Mouse (Mus musculus) large intestine, adult 2 months (tissue): ENCODE data around the gene Tfb1m. TPM values are rescaled to one million over a fixed set of nuclear protein-coding genes. Genes with fewer than 3 reads are reported as not detected.

ENCODE experiments used
- DNase-seq: peaks from one replicate; pipeline ENCODE4 v3.0.0-alpha.2; 2012; ENCODE audit warnings: low read depth, low spot score
- WGBS: fragments of 180-500 bp; shearing (Covaris S2); methylation state at CpG from one replicate; pipeline ENCODE4 v1.1.7; 2018; 5-methylcytosine and 5-hydroxymethylcytosine counted together
- polyA plus RNA-seq: library from polyadenylated mRNA; depleted of rRNA; stranded (reverse); fragments of >200 nt; gene quantifications from 2 replicates; pipeline ENCODE4 v1.2.3, GENCODE M21; 2012; rRNA removed

The Tfb1m gene
- polyA plus RNA-seq, 1 experiment = 1.9 TPM

GRCm38 (mm10) chr17:3481576-3482575, 75.7 kb downstream of the Tfb1m start:
- no peak for DNase-seq
- WGBS = 69% methylated on average over 7 of the region's 7 CpGs

- 81% methylated on average over 2 of the region's 2 CpGs for WGBS
- no peak for DNase-seq
These were observed 81.0 kb downstream of the Tfb1m start for GRCm38 (mm10) chr17:3476546-3476945.

GRCm38 (mm10) chr17:3472018-3472417, 85.6 kb downstream of the Tfb1m start:
- no peak for DNase-seq

More at GRCm38 (mm10) chr17:3472018-3472417, 85.6 kb downstream of the Tfb1m start:
- WGBS = 92% methylated on average over 6 of the region's 6 CpGs

Other genes with a start within 250 kb of the Tfb1m start
- gene Tiam2, start 231.2 kb downstream of the Tfb1m start, polyA plus RNA-seq = 3.8 and 6.5 TPM in 2 replicates
- gene Cldn20, start 25.2 kb downstream of the Tfb1m start, polyA plus RNA-seq = 0.24 and 0.40 TPM in 2 replicates
- gene Nox3, start 138.5 kb upstream of the Tfb1m start, polyA plus RNA-seq = not detected in 2 replicates